17 mouse cellular contexts compared by ENCODE assay signal in the genomic region with DNA sequence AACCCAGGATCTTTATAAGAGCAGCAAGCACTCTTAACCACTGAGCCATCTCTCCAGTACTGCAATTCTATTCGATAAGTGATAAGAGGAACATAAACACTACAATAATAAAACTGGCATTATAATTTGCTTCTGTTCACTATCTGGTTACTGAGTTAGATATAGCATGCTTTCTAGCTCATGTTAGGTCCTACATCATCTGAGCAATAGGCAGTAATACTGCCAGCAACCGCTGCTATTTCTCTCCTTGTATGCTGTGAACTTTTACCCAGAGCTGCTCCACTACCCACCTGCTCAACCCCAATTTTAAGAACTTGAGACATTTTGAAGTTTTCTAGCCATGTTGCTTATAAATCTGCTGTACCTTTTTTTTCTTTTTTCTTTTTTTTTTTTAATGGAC.
"Had no signal": no experiment of that assay in that cellular context is flagged by ENCODE, and none has a peak within 500 bp of the region (broad histone marks: within the 10 kb centered on the region; RNA-seq: fewer than 3 reads in every experiment).

No protein-coding gene starts in this region.

- H3K27ac ChIP-seq: heart, embryonic 10.5 days; heart, embryonic 13.5 days; heart, embryonic 15.5 days; hindbrain, embryonic 10.5 days; hindbrain, embryonic 12.5 days; hindbrain, embryonic 13.5 days; hindbrain, embryonic 14.5 days; hindbrain, embryonic 15.5 days; hindbrain, postnatal 0 days; intestine, embryonic 15.5 days; kidney, embryonic 15.5 days; kidney, postnatal 0 days; layer of hippocampus, adult 2 months; left cerebral cortex, adult 2 months had no signal

- ATAC-seq: hindbrain, embryonic 16.5 days; hindbrain, postnatal 0 days had no signal

- H3K9ac ChIP-seq: heart, embryonic 13.5 days; heart, embryonic 15.5 days; hindbrain, embryonic 12.5 days; hindbrain, embryonic 13.5 days; hindbrain, embryonic 14.5 days; hindbrain, embryonic 15.5 days; intestine, embryonic 15.5 days; kidney, embryonic 15.5 days had no signal

- H3K9me3 ChIP-seq: heart, embryonic 10.5 days; heart, embryonic 13.5 days; heart, embryonic 15.5 days; hindbrain, embryonic 10.5 days; hindbrain, embryonic 12.5 days; hindbrain, embryonic 13.5 days; hindbrain, embryonic 15.5 days; intestine, embryonic 15.5 days; kidney, embryonic 15.5 days had no signal

- H3K36me3 ChIP-seq: heart, embryonic 10.5 days; heart, embryonic 13.5 days; heart, embryonic 15.5 days; hindbrain, embryonic 10.5 days; hindbrain, embryonic 12.5 days; hindbrain, embryonic 13.5 days; hindbrain, embryonic 15.5 days; intestine, embryonic 15.5 days; kidney, embryonic 15.5 days had no signal

- DNase-seq: layer of hippocampus, adult 9-11 months had no signal

- H3K4me1 ChIP-seq: heart, embryonic 10.5 days; heart, embryonic 15.5 days; hindbrain, embryonic 10.5 days; hindbrain, embryonic 12.5 days; hindbrain, embryonic 13.5 days; hindbrain, embryonic 15.5 days; intestine, embryonic 15.5 days; kidney, embryonic 15.5 days had no signal

- H3K4me2 ChIP-seq: heart, embryonic 11.5 days; hindbrain, embryonic 12.5 days; hindbrain, embryonic 13.5 days; hindbrain, embryonic 14.5 days; hindbrain, embryonic 15.5 days; intestine, embryonic 15.5 days; kidney, embryonic 15.5 days had no signal

- H3K27me3 ChIP-seq: heart, embryonic 13.5 days; heart, embryonic 15.5 days; hindbrain, embryonic 12.5 days; hindbrain, embryonic 13.5 days; hindbrain, embryonic 15.5 days; intestine, embryonic 15.5 days; kidney, embryonic 15.5 days had no signal

- H3K4me3 ChIP-seq: heart, embryonic 10.5 days; heart, embryonic 13.5 days; heart, embryonic 15.5 days; hindbrain, embryonic 10.5 days; hindbrain, embryonic 12.5 days; hindbrain, embryonic 13.5 days; hindbrain, embryonic 15.5 days; intestine, embryonic 15.5 days; kidney, embryonic 15.5 days; layer of hippocampus, adult 2 months; left cerebral cortex, adult 2 months had no signal
